In genomic region chr6:86823824-86824223, GRCm38 (mm10) we compare ENCODE assay signal across 9 mouse cellular contexts. TPM values are rescaled to one million over a fixed set of nuclear protein-coding genes. Genes with fewer than 3 reads are reported as not detected.
DNase-seq lines count a peak whose midpoint lies in the region; ATAC-seq lines count a peak whose summit lies in the region.
"Had no signal": no experiment of that assay in that cellular context is flagged by ENCODE, and none has a peak within 500 bp of the region (broad histone marks: within the 10 kb centered on the region; RNA-seq: fewer than 3 reads in every experiment).

No protein-coding gene starts in this region.

- no peak overlapping the region for H3K4me3 ChIP-seq in intestine, embryonic 16.5 days (ENCODE audit: low read length)
- no peak overlapping the region for H3K4me3 ChIP-seq in neural tube, embryonic 15.5 days (replicated peaks)
- H3K4me3 ChIP-seq: liver, embryonic 13.5 days had no signal

- ATAC-seq in granulocyte monocyte progenitor cell, adult 5-6 weeks (replicated peaks; ENCODE audit: poor library complexity, severe bottlenecking), result peak; percentile 61
- no peak for ATAC-seq in intestine, embryonic 16.5 days
- no peak for ATAC-seq in neural tube, embryonic 15.5 days (ENCODE audit: low FRiP score)
- ATAC-seq: hindbrain, postnatal 0 days had no signal

- H3K9me3 ChIP-seq in intestine, embryonic 16.5 days (ENCODE audit: control insufficient read depth, low read length), result no peaks in the 10 kb centered on the region
- no peaks in the 10 kb centered on the region for H3K9me3 ChIP-seq in neural tube, embryonic 15.5 days (replicated peaks)
- H3K9me3 ChIP-seq: liver, embryonic 13.5 days had no signal

- no peaks in the 10 kb centered on the region; the same call in 1 of the 2 replicates for H3K27me3 ChIP-seq in intestine, embryonic 16.5 days (replicated peaks; ENCODE audit: control insufficient read depth, insufficient read depth, low read length)
- H3K27me3 ChIP-seq in neural tube, embryonic 15.5 days (replicated peaks), result 0 out of 2 replicates have a peak, but pooled peaks cover 5% of the 10 kb centered on the region

- no peak overlapping the region for H3K9ac ChIP-seq in intestine, embryonic 16.5 days (ENCODE audit: low read depth, low read length)
- no peak overlapping the region for H3K9ac ChIP-seq in neural tube, embryonic 15.5 days (replicated peaks)
- H3K9ac ChIP-seq: liver, embryonic 13.5 days had no signal

- no peaks in the 10 kb centered on the region for H3K36me3 ChIP-seq in intestine, embryonic 16.5 days (ENCODE audit: control insufficient read depth, insufficient read depth, low read length)
- H3K36me3 ChIP-seq in neural tube, embryonic 15.5 days, result no peaks in the 10 kb centered on the region
- H3K36me3 ChIP-seq: liver, embryonic 13.5 days had no signal

- DNase-seq in left cerebral cortex, adult 18-20 months (ENCODE audit: low spot score in 2 of 2), result peak; percentile 21 to 40
- DNase-seq in left cerebral cortex, adult 11 months (ENCODE audit: low spot score), result no peak
- peak; percentile 53 to 80 for DNase-seq in kidney, postnatal 25 days
- DNase-seq in thymus, postnatal 14 days, result peak; percentile 72
- DNase-seq: liver, embryonic 13.5 days had no signal

- 42% methylated on average over 10 of the region's 10 CpGs for WGBS in intestine, embryonic 16.5 days
- 48% methylated on average over 10 of the region's 10 CpGs for WGBS in neural tube, embryonic 15.5 days

- peaks cover 8% of the 10 kb centered on the region; the same call in 1 of the 2 replicates for H3K4me1 ChIP-seq in intestine, embryonic 16.5 days (ENCODE audit: control insufficient read depth, insufficient read depth, low read length)
- H3K4me1 ChIP-seq in neural tube, embryonic 15.5 days, result peaks cover 10% of the 10 kb centered on the region

- no peak overlapping the region for H3K4me2 ChIP-seq in intestine, embryonic 16.5 days (ENCODE audit: low read depth, low read length)
- H3K4me2 ChIP-seq in neural tube, embryonic 15.5 days, result no peak overlapping the region
- H3K4me2 ChIP-seq: liver, embryonic 13.5 days had no signal

- H3K27ac ChIP-seq in intestine, embryonic 16.5 days (ENCODE audit: low read length), result no peak overlapping the region
- no peak overlapping the region for H3K27ac ChIP-seq in neural tube, embryonic 15.5 days (replicated peaks)
- H3K27ac ChIP-seq: hindbrain, postnatal 0 days; liver, embryonic 13.5 days had no signal

RNA-seq across cellular contexts. Expression of gene Aak1, which starts 25.5 kb away (rescaled TPM):
- total RNA-seq in left cerebral cortex, adult 18-20 months (2021), result 100 to 1,000 TPM; 406 to 417 TPM
- 28.2 and 40.2 TPM in 2 replicates for total RNA-seq in granulocyte monocyte progenitor cell, adult 5-6 weeks (2014; fragmentation: Nextera tagmentation)
- 6.5 and 6.7 TPM in 2 replicates for total RNA-seq in granulocyte monocyte progenitor cell, adult 5-6 weeks (2017)
- 7.0 and 8.9 TPM in 2 replicates for polyA plus RNA-seq in intestine, embryonic 16.5 days (2015; fragmentation: Nextera tagmentation; extraction: Ambion mirVana)
- polyA plus RNA-seq in neural tube, embryonic 15.5 days (2015; fragmentation: Nextera tagmentation; extraction: Ambion mirVana), result 40.2 and 43.4 TPM in 2 replicates

RNA-seq across cellular contexts. Expression of gene Anxa4, which starts 30.4 kb away (rescaled TPM):
- total RNA-seq in left cerebral cortex, adult 18-20 months (2021), result 10 to 100 TPM in 1 of 2 experiments, 1 to 10 TPM in 1; 9.6 to 10.2 TPM
- 11.9 and 16.4 TPM in 2 replicates for total RNA-seq in granulocyte monocyte progenitor cell, adult 5-6 weeks (2014; fragmentation: Nextera tagmentation)
- total RNA-seq in granulocyte monocyte progenitor cell, adult 5-6 weeks (2017), result 16.4 and 17.7 TPM in 2 replicates
- 538 and 653 TPM in 2 replicates for polyA plus RNA-seq in intestine, embryonic 16.5 days (2015; fragmentation: Nextera tagmentation; extraction: Ambion mirVana)
- polyA plus RNA-seq in neural tube, embryonic 15.5 days (2015; fragmentation: Nextera tagmentation; extraction: Ambion mirVana), result 4.2 and 21.7 TPM in 2 replicates

Comparison
In these comparisons a context has a peak if more than half of its experiments do, and no peak if none do; other contexts are left out.
1. RNA of gene Aak1, which starts 25.5 kb away (total RNA-seq): 406 to 417 TPM in left cerebral cortex, adult 18-20 months; 6.5 to 40.2 TPM in granulocyte monocyte progenitor cell, adult 5-6 weeks; every median in the first group is over 4 times any median in the second.